Mouse (Mus musculus) testis, adult 2 months (tissue): Measurements from ENCODE around the gene Dmd.

Source experiments
- CTCF ChIP-seq: fragments of 200-500 bp; IDR thresholded peaks from 2 replicates; pipeline ENCODE4 v1.5.1; 2012; ENCODE audit warnings: low read depth, mild to moderate bottlenecking, inconsistent platforms, low read length, moderate library complexity; ENCODE audit not compliant: control insufficient read depth, insufficient read depth, insufficient replicate concordance
- POLR2A ChIP-seq: fragments of 200-500 bp; IDR thresholded peaks from 2 replicates; pipeline ENCODE4 v1.6.1; 2012; ENCODE audit warnings: low read depth, mild to moderate bottlenecking, inconsistent platforms, low read length, moderate library complexity; ENCODE audit not compliant: control insufficient read depth

- no peak for TF ChIP-seq CTCF
- TF ChIP-seq POLR2A = no peak
These were observed 1603.3 kb downstream of the Dmd start for GRCm38 (mm10) chrX:84551995-84552394.
